Mouse (Mus musculus) kidney, adult 2 months (tissue): ENCODE results near the gene Recql. TPM values are rescaled to one million over a fixed set of nuclear protein-coding genes. Genes with fewer than 3 reads are reported as not detected.
A peak's percentile ranks its signal among the peaks of the same experiment; 100 is the strongest.

ENCODE experiments used
- DNase-seq: peaks from one replicate; pipeline ENCODE4 v3.0.0; 2021
- H3K27ac ChIP-seq: fragments of 200-500 bp; 2 replicates; pipeline ENCODE4 v1.5.1; 2012; ENCODE audit warnings: low read depth, low read length, control low read depth, inconsistent platforms; ENCODE audit not compliant: insufficient read depth
- H3K27me3 ChIP-seq: fragments of 200-500 bp; replicated peaks from 2 replicates; pipeline ENCODE4 v1.6.1; 2012; ENCODE audit warnings: mild to moderate bottlenecking, moderate library complexity, low read length, inconsistent platforms; ENCODE audit not compliant: control insufficient read depth, insufficient read depth
- H3K36me3 ChIP-seq: fragments of 200-500 bp; 2 replicates; pipeline ENCODE4 v1.6.1; 2012; ENCODE audit warnings: mild to moderate bottlenecking, moderate library complexity, low read length, inconsistent platforms; ENCODE audit not compliant: control insufficient read depth, insufficient read depth
- H3K4me1 ChIP-seq: fragments of 200-500 bp; 2 replicates; pipeline ENCODE4 v1.6.1; 2011; ENCODE audit warnings: low read length; ENCODE audit not compliant: control insufficient read depth, insufficient read depth
- H3K4me3 ChIP-seq: fragments of 200-500 bp; 2 replicates; pipeline ENCODE4 v1.5.1; 2011; ENCODE audit warnings: mild to moderate bottlenecking, low read depth, low read length, control low read depth; ENCODE audit not compliant: insufficient read depth
- CTCF ChIP-seq: fragments of 200-500 bp; conservative IDR thresholded peaks from 2 replicates; pipeline ENCODE4 v1.5.1; 2011; ENCODE audit warnings: low read depth, mild to moderate bottlenecking, control low read depth, low read length, moderate library complexity, mixed read lengths; ENCODE audit not compliant: insufficient read depth, insufficient read length
- POLR2A ChIP-seq: fragments of 200-500 bp; IDR thresholded peaks from one replicate; pipeline ENCODE4 v1.6.1; 2011; ENCODE audit warnings: low read depth, low read length, control low read depth
- WGBS: fragments of 180-500 bp; shearing (Covaris S2); methylation state at CpG from one replicate; pipeline ENCODE4 v1.1.7; 2018; 5-methylcytosine and 5-hydroxymethylcytosine counted together
- polyA plus RNA-seq: library from polyadenylated mRNA; depleted of rRNA; stranded (reverse); fragments of >200 nt; gene quantifications from 2 replicates; pipeline ENCODE4 v1.2.3, GENCODE M21; 2012

Gene Recql
- polyA plus RNA-seq, 1 experiment: 4.4 TPM

GRCm38 (mm10) chr6:142395756-142396155, 8.9 kb upstream of the Recql start:
- Histone ChIP-seq H3K4me3 (no peak overlapping the region), H3K27ac (no peak overlapping the region), H3K27me3 (no peaks in the 10 kb centered on the region), H3K4me1 (no peaks in the 10 kb centered on the region), H3K36me3 (peaks cover 4% of the 10 kb centered on the region)
- WGBS: 80% methylated on average over 6 of the region's 6 CpGs
- DNase-seq: no peak
- TF ChIP-seq POLR2A (no peak), CTCF (no peak)

- Histone ChIP-seq H3K36me3 (peaks cover 4% of the 10 kb centered on the region), H3K27me3 (no peaks in the 10 kb centered on the region), H3K4me3 (no peak overlapping the region), H3K27ac (no peak overlapping the region), H3K4me1 (no peaks in the 10 kb centered on the region)
- no peak for DNase-seq
- TF ChIP-seq POLR2A (no peak), CTCF (no peak)
- WGBS: 89% methylated on average over 5 of the region's 5 CpGs
Measured at GRCm38 (mm10) chr6:142394669-142395068, 7.8 kb upstream of the Recql start.

GRCm38 (mm10) chr6:142392312-142392711, 5.4 kb upstream of the Recql start:
- H3K27ac ChIP-seq: no peak overlapping the region
- WGBS: 85% methylated on average over 5 of the region's 5 CpGs
- H3K27me3 ChIP-seq: no peaks in the 10 kb centered on the region
- 0 out of 2 replicates have a peak, but pooled peaks cover 4% of the 10 kb centered on the region for H3K4me1 ChIP-seq
- peaks cover 4% of the 10 kb centered on the region for H3K36me3 ChIP-seq
- H3K4me3 ChIP-seq: no peak overlapping the region
- TF ChIP-seq CTCF (no peak), POLR2A (no peak)
- no peak for DNase-seq

- Histone ChIP-seq H3K4me3 (no peak overlapping the region), H3K4me1 (0 out of 2 replicates have a peak, but pooled peaks cover 4% of the 10 kb centered on the region), H3K27ac (no peak overlapping the region), H3K27me3 (no peaks in the 10 kb centered on the region), H3K36me3 (peaks cover 4% of the 10 kb centered on the region)
- TF ChIP-seq POLR2A: no peak
- no peak for TF ChIP-seq CTCF
- 64% methylated on average over 2 of the region's 2 CpGs for WGBS
- DNase-seq: no peak
Measured at GRCm38 (mm10) chr6:142389101-142389500, 2.2 kb upstream of the Recql start.

GRCm38 (mm10) chr6:142387755-142388271, 926 bp upstream of the Recql start:
- Histone ChIP-seq H3K4me3 (peak overlapping the region; percentile 75), H3K4me1 (0 out of 2 replicates have a peak, but pooled peaks cover 4% of the 10 kb centered on the region), H3K27me3 (no peaks in the 10 kb centered on the region), H3K36me3 (no peaks in the 10 kb centered on the region), H3K27ac (no peak overlapping the region)
- TF ChIP-seq CTCF (no peak), POLR2A (no peak)
- no peak for DNase-seq
- 12% methylated on average over 8 of the region's 8 CpGs for WGBS

- Histone ChIP-seq H3K27ac (no peak overlapping the region), H3K4me1 (0 out of 2 replicates have a peak, but pooled peaks cover 4% of the 10 kb centered on the region), H3K36me3 (no peaks in the 10 kb centered on the region), H3K4me3 (peak overlapping the region; percentile 98), H3K27me3 (no peaks in the 10 kb centered on the region)
- no peak for TF ChIP-seq CTCF
- TF ChIP-seq POLR2A: no peak
- no peak for DNase-seq
- 4% methylated on average over 31 of the region's 31 CpGs for WGBS
Measured at GRCm38 (mm10) chr6:142386285-142387010, 439 bp downstream of the Recql start.

- no peaks in the 10 kb centered on the region for H3K36me3 ChIP-seq
- H3K4me1 ChIP-seq: 0 out of 2 replicates have a peak, but pooled peaks cover 4% of the 10 kb centered on the region
- TF ChIP-seq CTCF: no peak
- TF ChIP-seq POLR2A: no peak
- no peak for DNase-seq
- 85% methylated on average over 9 of the region's 9 CpGs for WGBS
- no peak overlapping the region for H3K27ac ChIP-seq
- no peaks in the 10 kb centered on the region for H3K27me3 ChIP-seq
- H3K4me3 ChIP-seq: no peak overlapping the region
Measured at GRCm38 (mm10) chr6:142384521-142384920, 2.4 kb downstream of the Recql start.
